Mouse (Mus musculus) midbrain, embryonic 11.5 days (tissue): Measurements from ENCODE around the gene Llgl1. TPM values are rescaled to one million over a fixed set of nuclear protein-coding genes. Genes with fewer than 3 reads are reported as not detected.

Source experiments
- ATAC-seq: fragments of 200-750 bp; cut with Nextera tagmentation; 2 replicates; pipeline ENCODE4 v1.8.0; 2017; ENCODE audit warnings: moderate TSS enrichment, moderate library complexity; ENCODE audit not compliant: low FRiP score
- DNase-seq: peaks from one replicate; pipeline ENCODE4 v3.0.0; 2015; ENCODE audit warnings: low spot score; ENCODE audit errors: missing footprints
- H3K27ac ChIP-seq: fragments of 300-500 bp; sonication (generic); 2 replicates; pipeline ENCODE4 v1.5.1; 2014; ENCODE audit warnings: low read depth, low read length
- H3K27me3 ChIP-seq: fragments of 300-500 bp; sonication (generic); 2 replicates; pipeline ENCODE4 v1.6.1; 2014; ENCODE audit warnings: mild to moderate bottlenecking, low read length, moderate library complexity, mixed read lengths; ENCODE audit not compliant: control insufficient read depth, insufficient read depth
- H3K36me3 ChIP-seq: fragments of 300-500 bp; sonication (generic); 2 replicates; pipeline ENCODE4 v1.6.1; 2014; ENCODE audit warnings: mild to moderate bottlenecking, low read length, moderate library complexity, mixed read lengths; ENCODE audit not compliant: control insufficient read depth, insufficient read depth
- H3K4me1 ChIP-seq: fragments of 300-500 bp; sonication (generic); 2 replicates; pipeline ENCODE4 v1.6.1; 2014; ENCODE audit warnings: low read length; ENCODE audit not compliant: control insufficient read depth, insufficient read depth
- H3K4me2 ChIP-seq: fragments of 300-500 bp; sonication (generic); 2 replicates; pipeline ENCODE4 v1.6.1; 2014; ENCODE audit warnings: mild to moderate bottlenecking, moderate library complexity
- H3K4me3 ChIP-seq: fragments of 300-500 bp; sonication (generic); 2 replicates; pipeline ENCODE4 v1.5.1; 2014; ENCODE audit warnings: low read depth, low read length
- H3K9ac ChIP-seq: fragments of 300-500 bp; sonication (generic); 2 replicates; pipeline ENCODE4 v1.6.1; 2014; ENCODE audit warnings: low read length
- H3K9me3 ChIP-seq: fragments of 300-500 bp; sonication (generic); 2 replicates; pipeline ENCODE4 v1.6.1; 2016; ENCODE audit warnings: low read length; ENCODE audit not compliant: control insufficient read depth
- WGBS: fragments of 180-500 bp; shearing (Covaris S2); extraction: QIAGEN DNeasy Blood & Tissue Kit; methylation state at CpG from one replicate; pipeline ENCODE4 v1.1.7; 2014; 5-methylcytosine and 5-hydroxymethylcytosine counted together
- polyA plus RNA-seq: library from polyadenylated mRNA; unstranded; fragments of >200 nt; fragmentation: Nextera tagmentation; extraction: Ambion mirVana; gene quantifications from 2 replicates; pipeline ENCODE4 v1.2.1, GENCODE M21; 2014

Gene Llgl1
- polyA plus RNA-seq, 1 experiment from 2014 or later: 101 TPM

GRCm38 (mm10) chr11:60712639-60713255 is 13.2 kb downstream of the Llgl1 start:
- no peak overlapping the region for H3K27ac ChIP-seq
- peaks cover 66% of the 10 kb centered on the region for H3K36me3 ChIP-seq
- DNase-seq: peak; percentile 68
- H3K27me3 ChIP-seq: no peaks in the 10 kb centered on the region
- no peak overlapping the region for H3K4me3 ChIP-seq
- H3K9ac ChIP-seq: no peak overlapping the region
- no peaks in the 10 kb centered on the region for H3K4me1 ChIP-seq
- no peaks in the 10 kb centered on the region for H3K9me3 ChIP-seq
- no peak overlapping the region for H3K4me2 ChIP-seq
- ATAC-seq: no peak
- 95% methylated on average over 13 of the region's 13 CpGs for WGBS

GRCm38 (mm10) chr11:60715833-60716232 is 16.3 kb downstream of the Llgl1 start:
- Histone ChIP-seq H3K4me1 (no peaks in the 10 kb centered on the region), H3K4me2 (no peak overlapping the region), H3K27me3 (no peaks in the 10 kb centered on the region), H3K27ac (no peak overlapping the region), H3K9ac (no peak overlapping the region), H3K36me3 (peaks cover 61% of the 10 kb centered on the region), H3K9me3 (no peaks in the 10 kb centered on the region), H3K4me3 (no peak overlapping the region)
- ATAC-seq (no peak), DNase-seq (peak; percentile 61)
- 94% methylated on average over 5 of the region's 5 CpGs for WGBS

GRCm38 (mm10) chr11:60719263-60719662 is 19.7 kb downstream of the Llgl1 start:
- no peak overlapping the region for H3K9ac ChIP-seq
- DNase-seq (no peak), ATAC-seq (no peak)
- peaks cover 45% of the 10 kb centered on the region for H3K36me3 ChIP-seq
- no peak overlapping the region for H3K27ac ChIP-seq
- WGBS: 90% methylated on average over 5 of the region's 5 CpGs
- no peaks in the 10 kb centered on the region for H3K9me3 ChIP-seq
- no peak overlapping the region for H3K4me2 ChIP-seq
- no peaks in the 10 kb centered on the region for H3K27me3 ChIP-seq
- no peak overlapping the region for H3K4me3 ChIP-seq
- H3K4me1 ChIP-seq: no peaks in the 10 kb centered on the region

- peaks cover 13% of the 10 kb centered on the region for H3K36me3 ChIP-seq
- DNase-seq: peak; percentile 99
These were observed 27.3 kb downstream of the Llgl1 start, which contains the start of gene Flii for GRCm38 (mm10) chr11:60726601-60727391. TSS of gene Flii (minus strand) at chr11:60727263.

GRCm38 (mm10) chr11:60727392-60728140 is 28.0 kb downstream of the Llgl1 start:
- Histone ChIP-seq H3K36me3 (peaks cover 7% of the 10 kb centered on the region), H3K27ac (peak overlapping the region; percentile 55), H3K4me3 (peak overlapping the region; percentile 91), H3K27me3 (no peaks in the 10 kb centered on the region), H3K9ac (peak overlapping the region; percentile 85; the same call in 1 of the 2 replicates), H3K4me2 (peak overlapping the region; percentile 79), H3K9me3 (no peaks in the 10 kb centered on the region), H3K4me1 (peaks cover 16% of the 10 kb centered on the region)
- WGBS: 8% methylated on average over 12 of the region's 12 CpGs
- ATAC-seq: peak; percentile 10
- peak; percentile 95 for DNase-seq

More at GRCm38 (mm10) chr11:60726601-60727391, 27.3 kb downstream of the Llgl1 start, which contains the start of gene Flii:
- Histone ChIP-seq H3K27me3 (no peaks in the 10 kb centered on the region), H3K4me1 (peaks cover 16% of the 10 kb centered on the region), H3K4me3 (peak within 1 kb of the TSS; percentile 91), H3K9ac (peak within 1 kb of the TSS; percentile 85), H3K27ac (peak within 1 kb of the TSS; percentile 55), H3K4me2 (peak within 1 kb of the TSS; percentile 79), H3K9me3 (no peaks in the 10 kb centered on the region)
- peak; percentile 81 for ATAC-seq
- WGBS: under 1% methylated on average over 43 of the region's 71 CpGs

- H3K27me3 ChIP-seq: no peaks in the 10 kb centered on the region
- peaks cover 3% of the 10 kb centered on the region; the same call in 1 of the 2 replicates for H3K36me3 ChIP-seq
- peak within 1 kb of the TSS; percentile 85 for H3K9ac ChIP-seq
- H3K4me3 ChIP-seq: peak within 1 kb of the TSS; percentile 91
- DNase-seq (peak; percentile 97), ATAC-seq (peak; percentile 89)
- WGBS: 1% methylated on average over 44 of the region's 44 CpGs
- H3K9me3 ChIP-seq: no peaks in the 10 kb centered on the region
- peaks cover 16% of the 10 kb centered on the region for H3K4me1 ChIP-seq
- peak within 1 kb of the TSS; percentile 79 for H3K4me2 ChIP-seq
- H3K27ac ChIP-seq: peak within 1 kb of the TSS; percentile 57
These were observed 28.8 kb downstream of the Llgl1 start, which contains the start of gene Mief2 for GRCm38 (mm10) chr11:60728260-60728761. TSS of gene Mief2 (plus strand) at chr11:60728398.

GRCm38 (mm10) chr11:60729217-60729641 is 29.7 kb downstream of the Llgl1 start:
- Histone ChIP-seq H3K27me3 (no peaks in the 10 kb centered on the region), H3K4me1 (peaks cover 16% of the 10 kb centered on the region), H3K36me3 (peaks cover 2% of the 10 kb centered on the region; the same call in 1 of the 2 replicates), H3K27ac (no peak overlapping the region), H3K4me2 (no peak overlapping the region; the same call in 1 of the 2 replicates), H3K9me3 (no peaks in the 10 kb centered on the region), H3K9ac (no peak overlapping the region), H3K4me3 (no peak overlapping the region)
- 68% methylated on average over 6 of the region's 6 CpGs for WGBS
- no peak for DNase-seq
- no peak for ATAC-seq

- Histone ChIP-seq H3K27ac (no peak overlapping the region), H3K9me3 (no peaks in the 10 kb centered on the region), H3K27me3 (no peaks in the 10 kb centered on the region), H3K9ac (no peak overlapping the region), H3K4me1 (peaks cover 16% of the 10 kb centered on the region), H3K4me2 (no peak overlapping the region), H3K4me3 (no peak overlapping the region), H3K36me3 (no peaks in the 10 kb centered on the region)
- 90% methylated on average over 9 of the region's 9 CpGs for WGBS
- DNase-seq: no peak
- no peak for ATAC-seq
These were observed 30.6 kb downstream of the Llgl1 start for GRCm38 (mm10) chr11:60730169-60730568.
